Mouse (Mus musculus) midbrain, embryonic 11.5 days (tissue): ENCODE measurements around the gene Adgb. TPM values are rescaled to one million over a fixed set of nuclear protein-coding genes. Genes with fewer than 3 reads are reported as not detected.
A peak's percentile ranks its signal among the peaks of the same experiment; 100 is the strongest.

ENCODE experiments used
- ATAC-seq: fragments of 200-750 bp; cut with Nextera tagmentation; 2 replicates; pipeline ENCODE4 v1.8.0; 2017; ENCODE audit warnings: moderate TSS enrichment, moderate library complexity; ENCODE audit not compliant: low FRiP score
- DNase-seq: peaks from one replicate; pipeline ENCODE4 v3.0.0; 2015; ENCODE audit warnings: low spot score; ENCODE audit errors: missing footprints
- H3K27ac ChIP-seq: fragments of 300-500 bp; sonication (generic); 2 replicates; pipeline ENCODE4 v1.5.1; 2014; ENCODE audit warnings: low read depth, low read length
- H3K27me3 ChIP-seq: fragments of 300-500 bp; sonication (generic); 2 replicates; pipeline ENCODE4 v1.6.1; 2014; ENCODE audit warnings: mild to moderate bottlenecking, low read length, moderate library complexity, mixed read lengths; ENCODE audit not compliant: control insufficient read depth, insufficient read depth
- H3K36me3 ChIP-seq: fragments of 300-500 bp; sonication (generic); 2 replicates; pipeline ENCODE4 v1.6.1; 2014; ENCODE audit warnings: mild to moderate bottlenecking, low read length, moderate library complexity, mixed read lengths; ENCODE audit not compliant: control insufficient read depth, insufficient read depth
- H3K4me1 ChIP-seq: fragments of 300-500 bp; sonication (generic); 2 replicates; pipeline ENCODE4 v1.6.1; 2014; ENCODE audit warnings: low read length; ENCODE audit not compliant: control insufficient read depth, insufficient read depth
- H3K4me2 ChIP-seq: fragments of 300-500 bp; sonication (generic); 2 replicates; pipeline ENCODE4 v1.6.1; 2014; ENCODE audit warnings: mild to moderate bottlenecking, moderate library complexity
- H3K4me3 ChIP-seq: fragments of 300-500 bp; sonication (generic); 2 replicates; pipeline ENCODE4 v1.5.1; 2014; ENCODE audit warnings: low read depth, low read length
- H3K9ac ChIP-seq: fragments of 300-500 bp; sonication (generic); 2 replicates; pipeline ENCODE4 v1.6.1; 2014; ENCODE audit warnings: low read length
- H3K9me3 ChIP-seq: fragments of 300-500 bp; sonication (generic); 2 replicates; pipeline ENCODE4 v1.6.1; 2016; ENCODE audit warnings: low read length; ENCODE audit not compliant: control insufficient read depth
- WGBS: fragments of 180-500 bp; shearing (Covaris S2); extraction: QIAGEN DNeasy Blood & Tissue Kit; methylation state at CpG from one replicate; pipeline ENCODE4 v1.1.7; 2014; 5-methylcytosine and 5-hydroxymethylcytosine counted together
- polyA plus RNA-seq: library from polyadenylated mRNA; unstranded; fragments of >200 nt; fragmentation: Nextera tagmentation; extraction: Ambion mirVana; gene quantifications from 2 replicates; pipeline ENCODE4 v1.2.1, GENCODE M21; 2014

Gene Adgb
- polyA plus RNA-seq, 1 experiment from 2014 or later, result 0.16 TPM

GRCm38 (mm10) chr10:10300915-10301439 lies 171.1 kb downstream of the Adgb start:
- Histone ChIP-seq H3K4me3 (no peak overlapping the region), H3K36me3 (no peaks in the 10 kb centered on the region), H3K4me2 (no peak overlapping the region), H3K4me1 (no peaks in the 10 kb centered on the region), H3K27me3 (no peaks in the 10 kb centered on the region), H3K9me3 (no peaks in the 10 kb centered on the region), H3K9ac (no peak overlapping the region), H3K27ac (no peak overlapping the region)
- ATAC-seq, result peak; percentile 63
- peak; percentile 86 for DNase-seq
- 20% methylated on average over 8 of the region's 8 CpGs for WGBS

GRCm38 (mm10) chr10:10299987-10300386 lies 172.1 kb downstream of the Adgb start:
- ATAC-seq (no peak), DNase-seq (peak; percentile 81)
- Histone ChIP-seq H3K4me3 (no peak overlapping the region), H3K4me1 (no peaks in the 10 kb centered on the region), H3K36me3 (no peaks in the 10 kb centered on the region), H3K9me3 (no peaks in the 10 kb centered on the region), H3K27ac (no peak overlapping the region), H3K27me3 (no peaks in the 10 kb centered on the region), H3K9ac (no peak overlapping the region), H3K4me2 (no peak overlapping the region)
- WGBS, result 76% methylated on average over 4 of the region's 4 CpGs

- H3K36me3 ChIP-seq, result no peaks in the 10 kb centered on the region
- no peak overlapping the region for H3K27ac ChIP-seq
- no peak overlapping the region for H3K4me3 ChIP-seq
- DNase-seq (no peak), ATAC-seq (no peak)
- H3K27me3 ChIP-seq, result no peaks in the 10 kb centered on the region
- no peak overlapping the region for H3K4me2 ChIP-seq
- no peaks in the 10 kb centered on the region for H3K4me1 ChIP-seq
- H3K9ac ChIP-seq, result no peak overlapping the region
- 68% methylated on average over 2 of the region's 2 CpGs for WGBS
- no peaks in the 10 kb centered on the region for H3K9me3 ChIP-seq
Measured at GRCm38 (mm10) chr10:10287221-10287867, 184.8 kb downstream of the Adgb start.

Other genes starting within 250 kb of the Adgb start
- gene Rab32, start 85.9 kb upstream of the Adgb start, polyA plus RNA-seq, result 13.0 and 13.8 TPM in 2 replicates
- not detected in 2 replicates for gene Gm10944, start 209.0 kb upstream of the Adgb start, polyA plus RNA-seq